Mouse (Mus musculus): ENCODE results near the gene Prpf4.

- TF ChIP-seq EP300 (IDR thresholded peaks at IDR 0.05; ENCODE audit: low read depth) (no peak), CTCF (IDR thresholded peaks at IDR 0.05; ENCODE audit: low read depth) (no peak)
These were observed 3.0 kb downstream of the Prpf4 start for GRCm38 (mm10) chr4:62411606-62412005.
